Mouse (Mus musculus) cerebellum, adult 9-11 months (tissue): Measurements from ENCODE around the gene D430042O09Rik.

Source experiments
- DNase-seq: peaks from one replicate; pipeline ENCODE4 v3.0.0; 2022

The D430042O09Rik gene

GRCm38 (mm10) chr7:125741271-125741703, 33.6 kb downstream of the D430042O09Rik start:
- no peak for DNase-seq

DNA sequence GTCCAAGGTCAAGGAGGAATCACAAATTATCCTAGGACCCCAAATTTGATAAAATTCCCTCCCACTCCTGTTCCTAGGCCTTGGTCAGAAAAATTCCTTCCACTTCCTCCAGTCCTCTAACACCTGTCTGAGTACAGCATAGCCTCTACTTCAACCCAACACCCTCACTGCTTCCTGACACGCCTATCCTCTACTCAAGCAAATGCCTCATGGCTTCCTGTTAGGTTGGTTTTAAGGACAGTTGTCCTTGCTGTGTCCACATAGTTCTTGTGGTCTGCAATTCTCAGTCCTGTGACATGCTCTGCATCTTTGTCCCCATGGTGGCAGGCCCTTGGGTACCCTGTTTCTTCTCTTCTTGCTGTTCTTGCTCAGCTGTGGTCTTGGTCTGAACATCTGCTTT, 37.1 kb downstream of the D430042O09Rik start:
- no peak for DNase-seq

DNA sequence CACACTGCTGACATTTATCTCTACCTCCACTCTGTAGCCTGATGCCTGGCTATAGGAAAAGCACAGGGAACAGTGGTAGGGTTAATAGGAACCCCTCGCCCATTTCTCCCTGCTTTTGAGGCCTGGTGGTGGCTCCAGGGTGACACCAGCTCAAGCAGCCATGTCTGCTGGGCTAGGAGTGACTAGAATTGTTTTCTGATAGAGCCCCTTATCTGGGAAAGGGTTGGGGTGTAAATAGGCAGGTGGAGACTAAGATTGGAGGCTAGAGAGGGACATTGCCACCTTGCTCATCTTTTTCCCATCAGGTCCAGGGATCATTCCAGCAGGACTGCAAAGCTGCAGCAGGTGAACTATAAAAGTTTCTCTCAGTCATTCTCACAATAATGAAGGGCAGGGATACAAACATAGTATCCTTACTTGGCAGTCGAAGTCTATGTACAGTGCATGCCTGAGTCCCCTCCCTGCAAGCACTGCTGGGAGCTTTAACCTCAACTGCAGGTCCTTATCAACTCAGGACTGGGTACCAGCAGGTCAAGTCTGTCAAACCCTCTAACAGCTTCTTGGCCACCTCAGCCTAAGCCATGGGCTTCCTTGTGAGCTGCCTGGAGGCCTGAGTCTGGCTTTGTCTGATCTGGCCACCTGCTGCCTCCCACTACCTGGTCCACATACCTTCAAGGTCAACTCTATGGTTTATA, 39.1 kb downstream of the D430042O09Rik start:
- no peak for DNase-seq

- no peak for DNase-seq
These were observed 39.6 kb downstream of the D430042O09Rik start for GRCm38 (mm10) chr7:125747316-125747690.

- no peak for DNase-seq
These were observed 40.5 kb downstream of the D430042O09Rik start for GRCm38 (mm10) chr7:125748186-125748585.

DNA sequence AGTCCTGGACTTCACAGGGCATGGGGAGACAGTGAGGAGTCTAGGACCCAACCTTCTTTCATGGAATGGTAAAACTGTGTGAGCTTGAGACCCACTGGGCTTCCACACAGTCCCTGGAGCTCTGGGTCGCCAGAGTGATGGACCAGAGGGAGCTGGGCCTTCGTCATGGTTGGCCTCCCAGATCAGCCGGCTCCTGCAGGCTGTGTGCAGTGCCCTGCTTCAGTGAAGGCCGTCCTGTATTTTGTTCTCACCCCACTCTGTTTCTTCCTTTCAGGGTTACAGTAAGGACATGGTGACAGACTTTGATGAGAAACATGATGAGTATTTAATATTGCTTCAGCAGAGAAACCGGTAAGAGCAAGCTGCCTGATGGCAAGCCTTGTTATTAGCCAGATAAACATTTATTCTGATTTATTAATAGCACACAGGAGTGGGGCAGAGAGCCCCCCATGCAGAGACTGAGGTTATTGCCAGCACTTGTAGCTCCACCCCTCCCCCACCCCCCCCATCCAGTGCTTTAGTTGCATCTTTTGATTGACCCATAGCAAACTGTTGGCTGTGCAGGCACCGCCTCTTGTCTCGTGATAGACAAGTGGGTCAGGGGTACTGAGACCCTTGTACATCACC, 45.1 kb downstream of the D430042O09Rik start:
- no peak for DNase-seq

GRCm38 (mm10) chr7:125753326-125753715, 45.6 kb downstream of the D430042O09Rik start:
- no peak for DNase-seq

DNA sequence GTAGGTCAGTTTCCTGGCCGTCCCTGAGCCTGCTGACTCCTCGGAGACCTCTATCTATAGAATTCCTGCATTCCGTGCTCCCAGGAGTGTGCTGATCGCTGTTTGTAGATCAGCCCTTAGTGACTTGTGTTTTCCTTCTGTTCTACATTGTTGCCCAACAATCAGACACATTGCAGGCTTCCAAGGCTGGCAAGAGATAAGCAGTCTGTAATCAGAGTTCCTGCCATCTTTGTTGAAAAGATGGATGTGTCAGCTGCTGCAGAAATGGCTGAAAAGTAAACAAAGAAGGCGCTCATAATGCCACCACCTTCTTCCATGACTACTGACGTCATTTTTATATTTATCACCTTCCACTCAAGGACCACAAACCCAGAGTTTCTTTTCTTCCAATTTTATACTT, 49.1 kb downstream of the D430042O09Rik start:
- DNase-seq, result no peak

DNA sequence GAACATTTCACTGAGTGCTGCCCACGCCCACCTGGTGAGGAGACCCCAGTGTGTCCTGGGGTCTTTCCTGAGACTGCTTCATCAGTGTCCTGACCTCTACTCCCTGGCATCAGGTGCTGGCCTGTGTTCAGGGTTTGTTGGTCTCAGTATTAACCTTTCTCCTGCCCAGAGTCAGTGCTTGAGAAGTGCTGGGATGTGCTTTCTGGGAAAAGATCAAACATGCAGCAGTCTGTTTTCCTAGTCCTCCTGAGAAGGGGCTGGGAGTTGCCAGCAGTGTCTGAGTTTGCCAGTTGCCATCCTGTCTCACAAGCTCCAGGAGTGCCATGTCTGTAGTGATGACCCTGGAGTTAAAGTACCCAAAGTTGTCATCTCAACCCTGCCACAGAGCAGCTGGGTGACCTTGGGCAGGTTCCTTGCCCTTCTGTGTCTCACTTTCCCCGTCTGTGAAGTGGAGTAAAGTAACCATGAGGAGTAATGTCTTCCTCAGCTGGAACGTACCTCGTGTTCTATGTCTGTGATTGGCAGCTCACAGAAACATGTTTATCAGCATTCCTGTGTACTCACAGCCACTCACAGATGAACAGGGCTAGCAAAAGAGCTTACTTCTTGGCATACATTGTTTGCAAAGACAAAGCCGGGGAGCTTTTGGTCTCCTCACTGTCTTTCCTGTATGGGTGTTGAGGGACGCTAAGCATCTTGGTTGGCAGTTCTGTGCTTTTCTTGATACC, 50.4 kb downstream of the D430042O09Rik start:
- no peak for DNase-seq

GRCm38 (mm10) chr7:125762289-125762688, 54.6 kb downstream of the D430042O09Rik start:
- DNase-seq, result no peak

GRCm38 (mm10) chr7:125762883-125763830, 55.5 kb downstream of the D430042O09Rik start:
- DNase-seq, result no peak

DNA sequence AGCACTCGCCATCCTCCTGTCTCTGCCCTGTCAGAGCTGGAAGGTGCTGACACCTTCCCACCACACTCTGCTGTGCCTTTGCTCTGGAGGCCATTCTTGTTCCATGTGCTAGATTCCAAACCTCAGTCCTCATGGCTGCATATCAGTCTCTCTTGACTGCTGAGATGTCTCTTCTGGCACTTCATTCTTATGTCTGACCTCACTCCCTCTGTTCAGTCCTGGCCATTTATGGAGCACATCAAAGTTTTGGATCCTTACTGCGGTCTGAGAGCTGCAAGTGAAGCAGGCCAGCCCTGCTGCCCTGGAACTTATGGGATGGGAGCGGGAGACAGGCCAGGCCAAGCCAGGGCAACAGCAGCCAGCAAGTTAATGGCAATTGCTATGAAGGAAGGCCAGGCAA, 56.7 kb downstream of the D430042O09Rik start:
- no peak for DNase-seq

DNA sequence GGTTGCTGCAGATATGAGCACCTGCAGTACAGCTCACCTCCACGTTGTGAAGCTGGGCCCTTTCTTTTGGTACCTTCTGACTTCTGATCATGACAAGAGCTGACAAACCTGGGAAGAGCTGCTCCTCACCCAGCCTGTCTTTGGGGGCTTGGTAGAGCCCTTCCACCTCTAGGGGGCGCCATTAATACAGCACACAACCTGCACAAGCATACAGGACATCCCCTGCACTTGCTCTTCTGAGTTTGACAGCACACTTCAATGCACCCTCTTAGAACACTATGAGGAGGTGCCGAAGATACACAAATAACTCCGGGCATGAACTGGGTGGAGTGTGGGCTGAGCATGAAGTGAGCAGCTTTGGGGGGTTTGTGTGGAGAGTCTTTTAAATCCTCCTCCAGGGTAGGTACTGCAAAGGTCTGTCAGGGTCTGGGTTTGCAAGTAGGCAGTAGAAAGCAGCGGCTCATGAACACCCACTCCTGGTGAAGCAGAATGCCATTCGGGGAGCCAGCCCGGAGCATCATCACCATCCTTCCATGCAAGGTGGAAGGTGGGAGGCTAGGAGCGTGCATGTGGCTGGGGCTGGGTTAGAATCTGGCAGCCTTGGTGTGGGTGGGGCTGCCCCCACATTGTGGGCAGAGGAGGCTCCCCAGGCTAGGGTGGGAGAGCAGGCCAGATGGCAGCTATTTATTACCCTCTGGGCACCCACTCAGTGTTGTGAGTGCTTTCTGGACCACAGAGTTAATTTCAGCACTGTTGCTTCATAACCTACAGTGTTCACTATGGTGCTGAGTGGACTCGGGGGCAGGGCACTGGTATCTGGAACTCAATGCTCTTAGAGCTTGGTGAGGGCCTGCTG, 59.5 kb downstream of the D430042O09Rik start:
- DNase-seq, result peak; percentile 69

- peak; percentile 76 for DNase-seq
These were observed 65.4 kb downstream of the D430042O09Rik start for GRCm38 (mm10) chr7:125772961-125773571.

GRCm38 (mm10) chr7:125783206-125783605, 75.5 kb downstream of the D430042O09Rik start:
- DNase-seq, result no peak

DNA sequence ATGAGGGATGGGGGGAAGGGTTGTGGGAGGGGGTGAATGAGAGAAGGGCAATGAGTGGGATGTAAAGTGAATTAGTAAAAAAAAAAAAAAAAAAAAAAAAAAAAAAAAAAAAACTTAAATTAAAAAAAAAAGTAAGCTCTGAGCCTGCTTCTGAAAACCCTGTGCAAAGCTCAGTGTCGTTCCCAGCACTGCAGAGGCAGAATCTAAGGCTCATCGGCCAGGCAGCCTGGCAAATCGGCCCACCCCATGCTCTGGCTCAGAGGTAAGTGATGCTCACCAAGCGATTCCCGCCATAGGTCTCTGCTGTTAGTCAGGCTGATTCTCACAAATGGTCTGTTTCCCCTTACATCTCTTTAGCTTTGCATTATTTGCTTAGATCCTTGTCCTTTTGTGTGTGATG, 78.4 kb downstream of the D430042O09Rik start:
- DNase-seq, result no peak

DNA sequence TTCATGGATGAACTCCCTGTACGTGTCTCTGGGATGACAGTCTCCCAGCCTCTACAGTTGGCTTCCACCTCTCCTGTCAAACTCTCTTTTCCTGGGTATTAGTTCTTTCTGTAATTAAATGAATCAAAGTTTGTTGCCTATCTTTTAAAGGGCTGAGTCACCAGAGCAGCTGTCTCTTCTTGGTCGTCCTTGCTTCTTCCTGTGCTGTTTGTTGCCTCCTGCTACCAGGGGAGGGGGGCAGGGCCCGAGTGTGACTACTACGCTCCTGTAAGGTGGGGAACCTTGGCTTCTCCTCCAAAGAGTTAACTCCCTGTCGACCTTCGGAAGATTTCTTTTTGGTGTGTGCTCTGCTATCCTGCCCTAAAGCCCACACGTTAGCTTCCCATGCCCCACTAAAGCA, 79.4 kb downstream of the D430042O09Rik start:
- no peak for DNase-seq

GRCm38 (mm10) chr7:125790039-125790438, 82.4 kb downstream of the D430042O09Rik start:
- no peak for DNase-seq

DNA sequence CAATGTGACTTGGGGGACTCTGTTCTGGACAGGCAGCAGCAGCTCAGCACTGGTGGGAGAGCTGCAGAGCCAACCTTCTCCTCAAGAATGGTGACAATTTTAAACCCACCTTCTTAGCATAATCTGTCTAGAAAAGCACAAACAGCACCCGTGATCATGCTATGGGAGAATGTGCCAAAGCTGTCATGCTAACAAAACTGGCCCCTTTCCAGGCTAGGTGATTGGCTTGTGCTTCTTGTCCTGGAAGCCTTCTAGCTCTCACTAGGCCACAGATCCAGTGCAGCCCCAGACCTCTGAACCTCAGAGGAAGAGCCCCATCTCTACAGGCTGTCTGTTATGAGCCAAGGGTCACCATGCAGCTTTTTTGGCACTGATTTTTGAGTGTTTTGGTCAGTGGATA, 98.9 kb downstream of the D430042O09Rik start:
- no peak for DNase-seq

DNA sequence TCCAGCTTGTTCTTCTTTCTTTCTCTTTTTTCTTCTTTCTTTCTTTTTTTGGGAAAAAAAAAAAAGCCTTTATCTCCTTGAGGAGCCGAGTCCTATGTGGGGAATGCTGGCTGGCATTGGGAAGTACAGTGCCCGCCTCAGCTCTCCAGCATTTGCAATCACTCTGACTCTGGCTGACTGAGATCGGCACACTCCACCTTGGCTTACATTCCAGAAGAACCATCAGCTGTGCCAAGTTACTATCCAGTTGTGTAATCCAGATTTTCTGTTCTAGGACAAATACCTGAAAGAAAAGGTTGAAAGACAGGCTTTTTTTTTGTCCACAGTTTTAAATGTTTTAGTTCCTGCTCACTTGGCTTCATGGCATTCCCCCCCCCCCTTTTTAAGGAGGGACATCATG, 100.5 kb downstream of the D430042O09Rik start:
- DNase-seq, result no peak

DNA sequence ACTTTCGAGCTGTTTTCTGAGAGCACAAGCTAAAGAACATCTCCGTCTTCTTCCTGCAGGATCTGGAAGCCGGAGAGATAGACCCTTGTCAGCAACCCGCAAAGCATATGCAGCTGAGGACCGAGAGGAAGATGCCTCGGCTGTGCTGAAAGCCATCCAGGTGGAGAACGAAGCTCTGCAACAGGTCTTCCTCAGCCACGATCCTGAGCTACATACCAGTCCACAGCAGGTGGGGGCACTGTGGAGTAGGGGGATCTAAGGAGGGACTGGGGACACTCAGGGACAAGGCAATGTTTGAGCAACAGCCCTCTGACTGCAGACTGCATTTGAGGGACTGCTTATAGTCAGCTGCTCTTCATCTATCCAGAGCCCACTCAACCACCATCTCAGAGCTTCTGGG, 105.0 kb downstream of the D430042O09Rik start:
- DNase-seq, result no peak
